Mouse (Mus musculus): ENCODE data around the gene Taar7f. TPM values are rescaled to one million over a fixed set of nuclear protein-coding genes. Genes with fewer than 3 reads are reported as not detected.
"Not testable (repeated sequence)": the region's sequence is repeated elsewhere in the genome, so short reads cannot be mapped to it uniquely, and the experiment has no call there.

Taar7f gene
- total RNA-seq (2021), result not detected
- long read RNA-seq, experiment 1, result 0 reads
- long read RNA-seq, experiment 2, result 0 reads

GRCm38 (mm10) chr10:24049210-24049609, at the start of gene Taar7f:
Gene Taar7f (plus strand): TSS chr10:24049510.
- no peak for DNase-seq (ENCODE audit: low spot score in 2 of 2)

GRCm38 (mm10) chr10:23999639-24000038, 49.7 kb upstream of the Taar7f start, which contains the start of gene Taar7b:
Gene Taar7b (plus strand): TSS chr10:23999939.
- no peak for DNase-seq (ENCODE audit: low spot score in 2 of 2)

GRCm38 (mm10) chr10:24006442-24006841, 42.9 kb upstream of the Taar7f start:
- DNase-seq (ENCODE audit: low spot score in 2 of 2), result no peak

- no peak for DNase-seq (ENCODE audit: low spot score in 2 of 2)
Measured at GRCm38 (mm10) chr10:24007034-24007433, 42.3 kb upstream of the Taar7f start.

GRCm38 (mm10) chr10:24008143-24008542, 41.2 kb upstream of the Taar7f start:
- DNase-seq (ENCODE audit: low spot score in 2 of 2), result no peak

- DNase-seq (ENCODE audit: low spot score in 2 of 2), result no peak
Measured at GRCm38 (mm10) chr10:24026922-24027321, 22.4 kb upstream of the Taar7f start, which contains the start of gene Taar7d. Gene Taar7d (plus strand): TSS chr10:24027222.

GRCm38 (mm10) chr10:24031347-24031746, 18.0 kb upstream of the Taar7f start:
- no peak for DNase-seq (ENCODE audit: low spot score in 2 of 2)

- DNase-seq (ENCODE audit: low spot score in 2 of 2), result no peak
Measured at GRCm38 (mm10) chr10:24037314-24037713, 12.0 kb upstream of the Taar7f start, which contains the start of gene Taar7e. Gene Taar7e (plus strand): TSS chr10:24037614.

- no peak for DNase-seq (ENCODE audit: low spot score in 2 of 2)
Measured at GRCm38 (mm10) chr10:24040120-24040869, 9.0 kb upstream of the Taar7f start.

GRCm38 (mm10) chr10:24052039-24052438, 2.7 kb downstream of the Taar7f start:
- DNase-seq (ENCODE audit: low spot score in 2 of 2), result no peak

GRCm38 (mm10) chr10:24058986-24059385, 9.7 kb downstream of the Taar7f start:
- no peak for DNase-seq (ENCODE audit: low spot score in 2 of 2)

GRCm38 (mm10) chr10:24074751-24075150, 25.4 kb downstream of the Taar7f start:
- not testable (repeated sequence) for DNase-seq (ENCODE audit: low spot score in 2 of 2)

- not testable (repeated sequence) for DNase-seq (ENCODE audit: low spot score in 2 of 2)
Measured at GRCm38 (mm10) chr10:24076200-24076599, 26.9 kb downstream of the Taar7f start, which contains the start of gene Taar8a. Gene Taar8a (plus strand): TSS chr10:24076500.

- DNase-seq (ENCODE audit: low spot score in 2 of 2), result peak; percentile 27 to 32
Measured at GRCm38 (mm10) chr10:24080166-24080565, 30.9 kb downstream of the Taar7f start.

- no peak for DNase-seq (ENCODE audit: low spot score in 2 of 2)
Measured at GRCm38 (mm10) chr10:24085936-24086335, 36.6 kb downstream of the Taar7f start.

- no peak for DNase-seq (ENCODE audit: low spot score in 2 of 2)
Measured at GRCm38 (mm10) chr10:24086555-24086954, 37.2 kb downstream of the Taar7f start.

- DNase-seq (ENCODE audit: low spot score in 2 of 2), result no peak
Measured at GRCm38 (mm10) chr10:24087168-24087567, 37.9 kb downstream of the Taar7f start.

- no peak for DNase-seq (ENCODE audit: low spot score in 2 of 2)
Measured at GRCm38 (mm10) chr10:24092194-24092593, 42.9 kb downstream of the Taar7f start, which contains the start of gene Taar8b. Gene Taar8b (minus strand): TSS chr10:24092294.

GRCm38 (mm10) chr10:24097010-24097409, 47.7 kb downstream of the Taar7f start:
- DNase-seq (ENCODE audit: low spot score in 2 of 2), result not testable (repeated sequence)
